Mouse (Mus musculus) C2C12 (cell line): ENCODE measurements at regions not wholly inside any gene's neighbourhood (a gene's known extent, or its start where the extent isn't known, plus 50 kb on each side); places are given as distances from the start of the nearest gene placed in this dataset.

ENCODE experiments used
- CTCF ChIP-seq: IDR thresholded peaks from one replicate; pipeline ENCODE4 v1.5.1; 2011; ENCODE audit not compliant: control insufficient read depth, insufficient read depth, insufficient read length
- MYOG ChIP-seq: IDR thresholded peaks from one replicate; pipeline ENCODE4 v1.6.1; 2011; ENCODE audit not compliant: control insufficient read depth, insufficient read length; ENCODE audit errors: extremely low read depth
- USF1 ChIP-seq: IDR thresholded peaks from one replicate; pipeline ENCODE4 v1.6.1; 2011; ENCODE audit warnings: low read depth, mild to moderate bottlenecking, control low read depth, moderate library complexity

DNA sequence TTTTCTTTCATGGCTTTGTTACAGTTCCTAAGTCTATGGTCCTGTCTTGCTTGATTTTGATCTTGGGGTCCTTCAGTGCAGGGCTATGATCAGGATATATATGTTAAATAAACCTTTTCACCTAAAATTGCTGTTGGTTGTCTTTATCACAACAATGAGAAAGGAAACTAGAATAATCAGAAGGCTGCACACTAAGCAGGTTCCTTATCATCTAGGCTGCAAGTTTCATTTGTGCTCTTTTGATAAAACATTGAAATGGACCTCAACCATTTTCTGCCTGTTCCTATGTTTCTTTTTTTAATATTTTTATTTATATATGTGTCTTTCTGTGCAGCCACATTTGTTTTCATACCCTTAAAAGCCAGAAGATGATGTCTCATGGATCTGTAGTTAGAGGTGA, 137.3 kb upstream of the 1700008P02Rik start:
- TF ChIP-seq MYOG (no peak), CTCF (no peak), USF1 (no peak)
